Mouse (Mus musculus) bone marrow, adult 2 months (tissue): ENCODE measurements around the gene Gm49358. TPM values are rescaled to one million over a fixed set of nuclear protein-coding genes. Genes with fewer than 3 reads are reported as not detected.

Experiments used
- H3K27ac ChIP-seq: fragments of 200-500 bp; 2 replicates; pipeline ENCODE4 v1.5.1; 2012; ENCODE audit warnings: low read depth, mild to moderate bottlenecking, control low read depth, inconsistent platforms, low read length; ENCODE audit not compliant: control insufficient read depth, poor library complexity, insufficient read depth
- H3K4me1 ChIP-seq: fragments of 200-500 bp; 2 replicates; pipeline ENCODE4 v1.6.1; 2011; ENCODE audit warnings: low read length; ENCODE audit not compliant: control insufficient read depth, insufficient read depth
- H3K4me3 ChIP-seq: fragments of 200-500 bp; replicated peaks from 2 replicates; pipeline ENCODE3; 2011; ENCODE audit warnings: mild to moderate bottlenecking, low read depth, low read length, control low read depth; ENCODE audit not compliant: control insufficient read depth
- CTCF ChIP-seq: fragments of 200-500 bp; IDR thresholded peaks from 2 replicates; pipeline ENCODE4 v1.5.1; 2011; ENCODE audit warnings: low read length, control low read depth; ENCODE audit not compliant: control insufficient read depth, insufficient read depth
- POLR2A ChIP-seq: fragments of 200-500 bp; IDR thresholded peaks from 2 replicates; pipeline ENCODE4 v1.6.1; 2011; ENCODE audit warnings: low read depth, mild to moderate bottlenecking, control low read depth, low read length, borderline replicate concordance; ENCODE audit not compliant: control insufficient read depth
- WGBS: fragments of 180-500 bp; shearing (Covaris S2); methylation state at CpG from one replicate; pipeline ENCODE4 v1.1.7; 2018; 5-methylcytosine and 5-hydroxymethylcytosine counted together
- polyA plus RNA-seq: library from polyadenylated mRNA; stranded (reverse); fragments of >200 nt; gene quantifications from 2 replicates; pipeline ENCODE4 v1.2.4, GENCODE M21; 2011; ENCODE audit warnings: low replicate concordance; ENCODE audit not compliant: missing spikeins, insufficient read depth, insufficient read length

The Gm49358 gene
- polyA plus RNA-seq, 1 experiment, result not detected

DNA sequence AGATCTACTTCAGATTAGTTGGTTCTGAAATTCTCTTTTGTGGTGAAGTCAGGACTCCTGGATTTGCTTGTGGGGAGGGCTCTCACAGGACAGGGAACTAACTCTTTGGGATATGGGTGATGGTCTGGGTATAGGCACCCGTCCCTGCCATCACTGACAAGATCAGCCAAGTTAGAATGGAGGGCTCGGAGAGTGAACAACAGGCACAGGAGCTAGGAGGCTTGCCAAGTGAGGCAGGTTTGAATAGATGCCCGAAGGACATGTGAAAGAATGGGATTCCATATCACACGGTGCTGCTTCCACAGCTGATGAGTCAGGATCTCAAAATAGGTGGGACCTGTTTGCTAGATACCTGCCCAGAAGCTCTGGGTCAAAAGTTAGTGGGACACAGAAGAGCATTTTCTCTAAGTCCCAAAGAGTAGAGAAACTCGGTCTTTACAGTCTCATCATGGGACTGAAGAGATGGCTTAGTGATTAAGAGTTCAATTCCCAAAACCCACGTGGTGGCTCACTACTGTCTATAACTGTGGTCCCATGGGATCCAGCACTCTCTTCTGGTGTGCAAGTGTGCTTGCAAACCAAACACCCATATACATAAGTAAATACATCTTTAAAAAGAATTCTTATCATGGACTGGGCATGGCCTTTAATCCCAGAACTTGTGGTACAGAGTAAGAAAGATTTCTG lies 7.8 kb upstream of the Gm49358 start:
- Histone ChIP-seq H3K27ac (no peak overlapping the region), H3K4me1 (no peaks in the 10 kb centered on the region), H3K4me3 (no peak overlapping the region)
- WGBS, result 76% methylated on average over 6 of the region's 6 CpGs
- no peak for TF ChIP-seq POLR2A
- TF ChIP-seq CTCF, result no peak

DNA sequence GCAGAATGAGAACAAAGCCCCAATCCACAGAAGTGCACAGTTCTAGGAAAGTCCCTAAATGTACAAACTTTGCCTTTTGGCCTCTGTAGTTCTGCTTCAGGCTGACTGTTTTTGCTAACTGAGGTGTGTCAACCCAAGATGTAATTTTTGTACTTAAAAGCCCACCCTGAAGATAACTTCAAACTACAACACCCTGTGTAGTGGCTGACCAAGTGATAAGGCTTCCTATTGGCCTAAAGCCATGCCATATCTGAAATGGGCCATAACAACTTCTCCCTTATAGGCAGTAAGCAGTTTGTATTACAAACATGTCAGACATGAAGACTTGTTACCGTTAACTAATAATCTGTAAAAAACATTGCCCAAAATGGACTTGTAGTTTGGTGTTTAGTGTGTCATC lies 6.0 kb upstream of the Gm49358 start:
- WGBS, result 60% methylated on average over 1 of the region's 1 CpGs
- TF ChIP-seq CTCF (no peak), POLR2A (no peak)
- Histone ChIP-seq H3K27ac (no peak overlapping the region), H3K4me1 (no peaks in the 10 kb centered on the region), H3K4me3 (no peak overlapping the region)

DNA sequence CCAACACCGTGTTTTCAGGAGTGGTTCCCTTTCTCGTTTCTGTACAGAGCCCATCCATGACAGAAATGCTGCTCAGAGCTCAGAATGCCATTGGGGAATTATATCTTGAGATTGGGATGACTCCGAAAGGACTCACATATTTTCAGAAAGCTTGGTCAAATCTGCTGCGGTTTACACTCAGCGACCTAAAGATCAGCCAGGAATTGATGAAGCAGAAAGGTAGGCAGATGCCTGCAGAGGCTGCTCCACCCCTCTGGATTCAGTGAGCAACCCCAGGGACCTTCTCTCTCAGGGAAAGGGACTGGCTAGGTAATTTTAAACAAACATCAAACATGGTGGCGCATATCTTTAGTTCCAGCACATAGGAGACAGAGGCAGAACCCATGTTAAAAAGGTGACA lies 5.6 kb upstream of the Gm49358 start:
- H3K27ac ChIP-seq, result no peak overlapping the region
- H3K4me1 ChIP-seq, result no peaks in the 10 kb centered on the region
- WGBS, result 86% methylated on average over 6 of the region's 6 CpGs
- TF ChIP-seq CTCF, result no peak
- H3K4me3 ChIP-seq, result no peak overlapping the region

DNA sequence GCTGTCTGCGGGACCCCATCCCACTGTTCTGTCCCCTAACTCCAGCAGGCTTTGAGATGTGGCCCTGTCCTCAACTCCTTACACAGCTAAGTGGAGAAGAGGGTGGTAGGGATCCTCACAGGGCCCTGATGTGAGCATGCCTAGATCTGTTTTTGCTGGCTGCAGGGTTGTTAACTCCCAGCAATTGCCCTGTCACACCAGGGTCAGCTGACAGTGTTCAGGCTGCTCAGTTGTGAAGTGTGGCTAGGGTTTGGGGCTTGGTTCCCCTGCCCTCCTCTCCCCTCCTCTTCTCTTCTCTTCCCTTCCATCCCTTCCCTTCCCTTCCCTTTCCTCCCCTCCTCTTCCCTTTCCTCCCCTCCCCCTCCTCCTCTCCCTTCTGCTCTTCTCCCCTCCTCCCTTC lies 2.5 kb upstream of the Gm49358 start:
- 91% methylated on average over 1 of the region's 1 CpGs for WGBS
- no peaks in the 10 kb centered on the region for H3K4me1 ChIP-seq
- H3K4me3 ChIP-seq, result no peak overlapping the region
- no peak for TF ChIP-seq CTCF
- no peak overlapping the region for H3K27ac ChIP-seq

DNA sequence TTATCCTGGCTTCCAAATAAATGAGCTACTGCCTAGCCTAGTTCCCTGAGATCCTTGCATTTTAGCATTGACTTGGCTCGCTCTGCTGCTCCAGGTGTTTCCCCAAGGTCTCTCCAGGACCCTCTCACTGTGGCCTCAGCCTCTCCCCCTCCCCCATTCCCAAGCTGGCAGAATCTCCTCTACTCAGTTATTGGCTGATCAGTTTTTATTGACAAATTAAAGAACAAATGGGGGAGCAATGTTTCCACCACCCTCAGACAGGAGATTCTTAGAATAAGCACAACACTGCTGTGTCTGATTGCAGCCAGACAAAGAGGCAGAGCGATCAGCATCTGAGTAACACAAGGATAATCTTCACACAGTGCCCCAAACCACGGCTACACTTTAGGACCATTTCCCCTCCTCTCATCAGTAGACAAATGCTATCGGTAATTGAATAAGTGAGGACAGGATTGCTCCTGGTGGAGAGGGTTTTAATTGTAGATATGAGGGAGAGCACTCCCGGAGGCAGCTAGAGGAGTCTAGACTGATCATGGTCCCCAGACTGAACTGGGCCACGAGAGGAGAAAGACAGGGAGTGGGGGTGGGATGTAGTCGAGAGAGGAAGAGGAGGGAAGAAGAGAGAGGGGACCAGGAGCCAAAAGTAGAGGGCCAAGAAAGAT lies 1.9 kb upstream of the Gm49358 start:
- Histone ChIP-seq H3K27ac (no peak overlapping the region), H3K4me3 (no peak overlapping the region), H3K4me1 (no peaks in the 10 kb centered on the region)
- 61% methylated on average over 7 of the region's 7 CpGs for WGBS
- no peak for TF ChIP-seq CTCF
- TF ChIP-seq POLR2A, result no peak

DNA sequence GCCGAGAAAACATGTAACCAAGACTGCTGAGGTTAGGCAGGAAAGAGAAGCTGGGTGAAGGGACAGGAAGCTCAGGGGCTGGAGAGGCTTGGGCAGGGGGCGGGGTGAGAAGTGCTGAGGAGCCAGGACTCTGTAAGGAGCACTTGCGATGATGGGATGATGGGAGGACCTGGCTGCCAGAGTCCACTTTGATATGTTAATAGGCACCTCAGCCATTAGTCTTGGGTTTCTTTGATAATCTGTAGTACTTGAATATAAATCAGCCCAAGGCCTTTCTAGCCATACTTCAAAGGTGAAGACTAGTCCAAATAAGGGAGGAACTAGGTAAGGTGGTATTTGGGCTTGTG lies 1.4 kb upstream of the Gm49358 start:
- no peak overlapping the region for H3K27ac ChIP-seq
- TF ChIP-seq POLR2A (no peak), CTCF (no peak)
- no peaks in the 10 kb centered on the region for H3K4me1 ChIP-seq
- no peak overlapping the region for H3K4me3 ChIP-seq
- 50% methylated on average over 3 of the region's 3 CpGs for WGBS

DNA sequence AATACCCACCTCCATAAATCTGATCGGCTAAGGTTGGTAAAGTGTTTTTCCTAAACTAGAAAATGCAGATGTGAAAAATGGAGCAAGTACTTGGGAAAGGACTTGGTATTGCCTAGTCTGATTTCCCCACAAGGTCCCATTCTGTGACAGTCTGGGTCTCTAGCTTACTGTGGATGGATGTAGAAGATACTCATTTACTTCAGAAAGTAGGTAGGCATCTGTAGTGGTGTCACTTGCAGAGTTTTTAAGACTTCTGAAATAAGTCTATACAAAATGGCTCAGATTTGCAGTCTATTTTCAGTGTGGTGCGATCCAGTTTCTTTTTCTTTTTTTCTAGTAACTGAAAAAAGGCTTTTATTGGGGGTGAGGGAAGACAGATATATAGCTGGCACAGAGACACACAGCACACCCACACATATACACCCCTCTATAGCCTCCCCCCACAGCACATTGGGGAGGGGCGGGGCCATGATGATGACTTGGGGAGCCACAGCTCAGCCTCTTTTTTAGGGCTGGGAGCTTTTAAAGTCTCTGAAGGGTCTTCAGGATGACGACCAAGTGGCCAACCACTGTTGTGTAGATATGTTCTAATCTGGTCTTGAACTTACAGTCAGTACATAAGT lies 1.7 kb downstream of the Gm49358 start:
- TF ChIP-seq CTCF, result no peak
- TF ChIP-seq POLR2A, result no peak
- no peak overlapping the region for H3K4me3 ChIP-seq
- WGBS, result 82% methylated on average over 4 of the region's 4 CpGs
- H3K4me1 ChIP-seq, result no peaks in the 10 kb centered on the region
- no peak overlapping the region for H3K27ac ChIP-seq

DNA sequence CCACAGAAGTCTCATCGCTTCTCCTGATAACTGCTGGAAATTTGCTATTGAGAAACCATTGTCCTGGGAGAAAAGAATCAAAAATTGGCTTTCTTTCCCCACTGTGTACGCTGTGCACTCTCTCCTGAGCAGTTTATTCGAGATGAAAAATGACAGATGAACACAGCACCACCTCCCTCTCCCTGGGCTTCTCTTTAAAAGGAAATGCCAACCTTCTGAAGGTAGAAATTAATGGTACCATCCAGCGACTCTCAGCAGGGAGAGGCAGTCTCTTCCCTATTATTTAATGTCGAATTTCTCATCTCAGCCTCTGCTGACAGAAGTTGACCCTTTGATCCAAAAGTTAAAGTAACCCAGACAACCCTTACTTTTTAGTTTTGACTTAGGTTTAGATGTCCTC lies 5.4 kb downstream of the Gm49358 start:
- H3K4me3 ChIP-seq, result no peak overlapping the region
- WGBS, result 70% methylated on average over 5 of the region's 5 CpGs
- no peaks in the 10 kb centered on the region; the same call in 1 of the 2 replicates for H3K4me1 ChIP-seq
- H3K27ac ChIP-seq, result no peak overlapping the region
- TF ChIP-seq POLR2A (no peak), CTCF (no peak)

DNA sequence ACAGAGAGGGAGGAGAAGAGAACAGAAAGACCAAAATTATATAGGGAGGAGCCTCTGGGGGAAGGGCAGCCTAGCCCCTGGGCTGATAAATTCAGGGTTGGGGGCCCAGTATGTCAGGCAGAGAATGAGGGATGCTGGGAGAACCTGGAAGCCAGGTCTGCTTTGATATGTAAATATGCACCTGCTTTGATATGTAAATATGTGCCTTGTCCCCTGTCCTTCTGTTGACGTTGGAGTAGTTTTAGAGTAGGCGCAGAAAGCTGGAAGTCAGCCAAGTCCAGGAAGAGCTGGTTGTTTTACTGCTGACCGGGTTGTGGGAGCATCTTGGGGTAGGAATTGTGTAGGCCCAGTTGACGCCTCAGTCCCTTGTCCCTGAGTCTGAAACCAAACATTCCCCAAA lies 6.0 kb downstream of the Gm49358 start:
- Histone ChIP-seq H3K4me3 (no peak overlapping the region), H3K4me1 (no peaks in the 10 kb centered on the region; the same call in 1 of the 2 replicates), H3K27ac (no peak overlapping the region)
- no peak for TF ChIP-seq POLR2A
- no peak for TF ChIP-seq CTCF
- WGBS, result 84% methylated on average over 4 of the region's 4 CpGs
